Mouse (Mus musculus): ENCODE data around the gene Slc35f6. TPM values are rescaled to one million over a fixed set of nuclear protein-coding genes. Genes with fewer than 3 reads are reported as not detected.
A peak's percentile ranks its signal among the peaks of the same experiment; 100 is the strongest.

The Slc35f6 gene
- polyA plus RNA-seq, 1 experiment from 2014 or later = 32.5 TPM

GRCm38 (mm10) chr5:30617357-30617756 lies 30.4 kb upstream of the Slc35f6 start:
- H3K36me3 ChIP-seq (ENCODE audit: control insufficient read depth, insufficient read depth, low read length) = no peaks in the 10 kb centered on the region
- H3K4me3 ChIP-seq (ENCODE audit: low read depth, low read length) = no peak overlapping the region

GRCm38 (mm10) chr5:30617851-30618250 lies 29.9 kb upstream of the Slc35f6 start:
- H3K27me3 ChIP-seq (replicated peaks; ENCODE audit: control insufficient read depth, insufficient read depth, low read length) = peaks cover 10% of the 10 kb centered on the region; the same call in 1 of the 2 replicates
- no peak for ATAC-seq (replicated peaks; ENCODE audit: low FRiP score, low TSS enrichment, low read depth)
- no peaks in the 10 kb centered on the region for H3K9me3 ChIP-seq (ENCODE audit: control insufficient read depth, low read length)
- H3K9ac ChIP-seq (ENCODE audit: low read length) = no peak overlapping the region
- DNase-seq (ENCODE audit: low spot score) = no peak
- peaks cover 56% of the 10 kb centered on the region for H3K4me1 ChIP-seq (replicated peaks; ENCODE audit: control insufficient read depth, insufficient read depth, low read length)
- no peaks in the 10 kb centered on the region for H3K36me3 ChIP-seq (ENCODE audit: control insufficient read depth, insufficient read depth, low read length)
- no peak overlapping the region for H3K27ac ChIP-seq (ENCODE audit: low read depth)
- WGBS = 44% methylated on average over 11 of the region's 11 CpGs
- H3K4me2 ChIP-seq (ENCODE audit: low read length) = no peak overlapping the region
- H3K4me3 ChIP-seq (ENCODE audit: low read depth, low read length) = no peak overlapping the region

More at GRCm38 (mm10) chr5:30617357-30617756, 30.4 kb upstream of the Slc35f6 start:
- no peaks in the 10 kb centered on the region for H3K9me3 ChIP-seq (ENCODE audit: control insufficient read depth, low read length)
- peaks cover 51% of the 10 kb centered on the region for H3K4me1 ChIP-seq (replicated peaks; ENCODE audit: control insufficient read depth, insufficient read depth, low read length)
- H3K27me3 ChIP-seq (replicated peaks; ENCODE audit: control insufficient read depth, insufficient read depth, low read length) = peaks cover 10% of the 10 kb centered on the region; the same call in 1 of the 2 replicates
- H3K9ac ChIP-seq (ENCODE audit: low read length) = no peak overlapping the region
- DNase-seq (ENCODE audit: low spot score) (no peak), ATAC-seq (replicated peaks; ENCODE audit: low FRiP score, low TSS enrichment, low read depth) (no peak)
- H3K27ac ChIP-seq (ENCODE audit: low read depth) = no peak overlapping the region
- no peak overlapping the region for H3K4me2 ChIP-seq (ENCODE audit: low read length)
- 19% methylated on average over 3 of the region's 3 CpGs for WGBS

- Histone ChIP-seq H3K9ac (ENCODE audit: low read length) (no peak overlapping the region), H3K4me2 (ENCODE audit: low read length) (no peak overlapping the region)
Observed at GRCm38 (mm10) chr5:30618376-30619003, 29.2 kb upstream of the Slc35f6 start.

GRCm38 (mm10) chr5:30619211-30619610 lies 28.5 kb upstream of the Slc35f6 start:
- Histone ChIP-seq H3K4me2 (ENCODE audit: low read length) (no peak overlapping the region), H3K4me3 (ENCODE audit: low read depth, low read length) (no peak overlapping the region), H3K27ac (ENCODE audit: low read depth) (no peak overlapping the region), H3K36me3 (ENCODE audit: control insufficient read depth, insufficient read depth, low read length) (no peaks in the 10 kb centered on the region), H3K27me3 (replicated peaks; ENCODE audit: control insufficient read depth, insufficient read depth, low read length) (peaks cover 10% of the 10 kb centered on the region; the same call in 1 of the 2 replicates), H3K9me3 (ENCODE audit: control insufficient read depth, low read length) (no peaks in the 10 kb centered on the region), H3K9ac (ENCODE audit: low read length) (no peak overlapping the region), H3K4me1 (replicated peaks; ENCODE audit: control insufficient read depth, insufficient read depth, low read length) (peaks cover 48% of the 10 kb centered on the region)
- no peak for DNase-seq (ENCODE audit: low spot score)
- WGBS = 75% methylated on average over 2 of the region's 2 CpGs
- ATAC-seq (replicated peaks; ENCODE audit: low FRiP score, low TSS enrichment, low read depth) = no peak

More at GRCm38 (mm10) chr5:30618376-30619003, 29.2 kb upstream of the Slc35f6 start:
- Histone ChIP-seq H3K27ac (ENCODE audit: low read depth) (no peak overlapping the region), H3K27me3 (replicated peaks; ENCODE audit: control insufficient read depth, insufficient read depth, low read length) (peaks cover 10% of the 10 kb centered on the region; the same call in 1 of the 2 replicates), H3K4me3 (ENCODE audit: low read depth, low read length) (no peak overlapping the region), H3K36me3 (ENCODE audit: control insufficient read depth, insufficient read depth, low read length) (no peaks in the 10 kb centered on the region), H3K4me1 (replicated peaks; ENCODE audit: control insufficient read depth, insufficient read depth, low read length) (peaks cover 55% of the 10 kb centered on the region), H3K9me3 (ENCODE audit: control insufficient read depth, low read length) (no peaks in the 10 kb centered on the region)
- DNase-seq (ENCODE audit: low spot score) (no peak), ATAC-seq (replicated peaks; ENCODE audit: low FRiP score, low TSS enrichment, low read depth) (no peak)
- 62% methylated on average over 8 of the region's 8 CpGs for WGBS

- peaks cover 38% of the 10 kb centered on the region for H3K4me1 ChIP-seq (replicated peaks; ENCODE audit: control insufficient read depth, insufficient read depth, low read length)
- no peaks in the 10 kb centered on the region for H3K9me3 ChIP-seq (ENCODE audit: control insufficient read depth, low read length)
- ATAC-seq (replicated peaks; ENCODE audit: low FRiP score, low TSS enrichment, low read depth) (no peak), DNase-seq (ENCODE audit: low spot score) (no peak)
- H3K27ac ChIP-seq (ENCODE audit: low read depth) = no peak overlapping the region
- H3K36me3 ChIP-seq (ENCODE audit: control insufficient read depth, insufficient read depth, low read length) = no peaks in the 10 kb centered on the region
- H3K27me3 ChIP-seq (replicated peaks; ENCODE audit: control insufficient read depth, insufficient read depth, low read length) = peaks cover 10% of the 10 kb centered on the region; the same call in 1 of the 2 replicates
- no peak overlapping the region for H3K4me2 ChIP-seq (ENCODE audit: low read length)
- H3K4me3 ChIP-seq (ENCODE audit: low read depth, low read length) = no peak overlapping the region
- 97% methylated on average over 20 of the region's 20 CpGs for WGBS
- no peak overlapping the region for H3K9ac ChIP-seq (ENCODE audit: low read length)
Observed at GRCm38 (mm10) chr5:30620567-30620966, 27.2 kb upstream of the Slc35f6 start.

- no peak overlapping the region for H3K4me2 ChIP-seq (ENCODE audit: low read length)
- H3K9ac ChIP-seq (ENCODE audit: low read length) = no peak overlapping the region
- H3K4me1 ChIP-seq (replicated peaks; ENCODE audit: control insufficient read depth, insufficient read depth, low read length) = peaks cover 32% of the 10 kb centered on the region
- H3K27me3 ChIP-seq (replicated peaks; ENCODE audit: control insufficient read depth, insufficient read depth, low read length) = peaks cover 10% of the 10 kb centered on the region; the same call in 1 of the 2 replicates
- 94% methylated on average over 9 of the region's 9 CpGs for WGBS
- ATAC-seq (replicated peaks; ENCODE audit: low FRiP score, low TSS enrichment, low read depth) (no peak), DNase-seq (ENCODE audit: low spot score) (no peak)
- H3K4me3 ChIP-seq (ENCODE audit: low read depth, low read length) = no peak overlapping the region
- H3K9me3 ChIP-seq (ENCODE audit: control insufficient read depth, low read length) = no peaks in the 10 kb centered on the region
- H3K36me3 ChIP-seq (ENCODE audit: control insufficient read depth, insufficient read depth, low read length) = no peaks in the 10 kb centered on the region
- no peak overlapping the region for H3K27ac ChIP-seq (ENCODE audit: low read depth)
Observed at GRCm38 (mm10) chr5:30621211-30621790, 26.4 kb upstream of the Slc35f6 start.

GRCm38 (mm10) chr5:30621844-30622176 lies 25.9 kb upstream of the Slc35f6 start:
- 53% methylated on average over 22 of the region's 22 CpGs for WGBS
- Histone ChIP-seq H3K4me1 (replicated peaks; ENCODE audit: control insufficient read depth, insufficient read depth, low read length) (peaks cover 27% of the 10 kb centered on the region), H3K4me3 (ENCODE audit: low read depth, low read length) (0 out of 2 replicates have a peak overlapping the region, but pooled peaks have one; percentile 27), H3K27me3 (replicated peaks; ENCODE audit: control insufficient read depth, insufficient read depth, low read length) (peaks cover 10% of the 10 kb centered on the region; the same call in 1 of the 2 replicates), H3K9ac (ENCODE audit: low read length) (no peak overlapping the region), H3K27ac (ENCODE audit: low read depth) (no peak overlapping the region), H3K4me2 (ENCODE audit: low read length) (peak overlapping the region; percentile 47), H3K36me3 (ENCODE audit: control insufficient read depth, insufficient read depth, low read length) (no peaks in the 10 kb centered on the region), H3K9me3 (ENCODE audit: control insufficient read depth, low read length) (no peaks in the 10 kb centered on the region)
- DNase-seq (ENCODE audit: low spot score) (no peak), ATAC-seq (replicated peaks; ENCODE audit: low FRiP score, low TSS enrichment, low read depth) (no peak)

- H3K36me3 ChIP-seq (ENCODE audit: control insufficient read depth, insufficient read depth, low read length) = no peaks in the 10 kb centered on the region
- H3K4me3 ChIP-seq (ENCODE audit: low read depth, low read length) = peak overlapping the region; percentile 27
- peaks cover 25% of the 10 kb centered on the region for H3K4me1 ChIP-seq (replicated peaks; ENCODE audit: control insufficient read depth, insufficient read depth, low read length)
- DNase-seq (ENCODE audit: low spot score) (peak; percentile 70), ATAC-seq (replicated peaks; ENCODE audit: low FRiP score, low TSS enrichment, low read depth) (peak; percentile 34; the same call in 1 of the 2 replicates)
- no peak overlapping the region for H3K27ac ChIP-seq (ENCODE audit: low read depth)
- H3K9ac ChIP-seq (ENCODE audit: low read length) = no peak overlapping the region
- H3K9me3 ChIP-seq (ENCODE audit: control insufficient read depth, low read length) = no peaks in the 10 kb centered on the region
- WGBS = 11% methylated on average over 69 of the region's 69 CpGs
- H3K4me2 ChIP-seq (ENCODE audit: low read length) = peak overlapping the region; percentile 47
- H3K27me3 ChIP-seq (replicated peaks; ENCODE audit: control insufficient read depth, insufficient read depth, low read length) = peaks cover 10% of the 10 kb centered on the region; the same call in 1 of the 2 replicates
Observed at GRCm38 (mm10) chr5:30622177-30622840, 25.4 kb upstream of the Slc35f6 start.

Data from intestine, embryonic 14.5 days (tissue).